Mouse (Mus musculus) liver, embryonic 12.5 days (tissue): ENCODE data around the gene Lelp1. TPM values are rescaled to one million over a fixed set of nuclear protein-coding genes. Genes with fewer than 3 reads are reported as not detected.

Source experiments
- ATAC-seq: fragments of 200-750 bp; cut with Nextera tagmentation; 2 replicates; pipeline ENCODE4 v1.8.0; 2017; ENCODE audit warnings: moderate number of reproducible peaks, mild to moderate bottlenecking, moderate library complexity
- H3K27ac ChIP-seq: fragments of 300-500 bp; sonication (generic); 2 replicates; pipeline ENCODE4 v1.5.1; 2016; ENCODE audit warnings: mild to moderate bottlenecking
- H3K27me3 ChIP-seq: fragments of 300-500 bp; sonication (generic); replicated peaks from 2 replicates; pipeline ENCODE4 v1.6.1; 2016; ENCODE audit warnings: mild to moderate bottlenecking, moderate library complexity
- H3K36me3 ChIP-seq: fragments of 300-500 bp; sonication (generic); 2 replicates; pipeline ENCODE4 v1.6.1; 2016; ENCODE audit warnings: mild to moderate bottlenecking, moderate library complexity
- H3K4me1 ChIP-seq: fragments of 300-500 bp; sonication (generic); 2 replicates; pipeline ENCODE4 v1.6.1; 2016
- H3K4me2 ChIP-seq: fragments of 300-500 bp; sonication (generic); 2 replicates; pipeline ENCODE4 v1.6.1; 2016; ENCODE audit warnings: mild to moderate bottlenecking, moderate library complexity
- H3K4me3 ChIP-seq: fragments of 300-500 bp; sonication (generic); 2 replicates; pipeline ENCODE4 v1.5.1; 2016; ENCODE audit warnings: mild to moderate bottlenecking, moderate library complexity
- H3K9ac ChIP-seq: fragments of 300-500 bp; sonication (generic); 2 replicates; pipeline ENCODE4 v1.6.1; 2016; ENCODE audit warnings: mild to moderate bottlenecking, moderate library complexity
- H3K9me3 ChIP-seq: fragments of 300-500 bp; sonication (generic); replicated peaks from 2 replicates; pipeline ENCODE4 v1.6.1; 2016; ENCODE audit warnings: mild to moderate bottlenecking, moderate library complexity
- WGBS: fragments of 180-500 bp; shearing (Covaris S2); methylation state at CpG from one replicate; pipeline ENCODE4 v1.1.7; 2016; ENCODE audit not compliant: insufficient replicate concordance; 5-methylcytosine and 5-hydroxymethylcytosine counted together
- polyA plus RNA-seq: library from polyadenylated mRNA; unstranded; fragments of >200 nt; fragmentation: Nextera tagmentation; extraction: Ambion mirVana; gene quantifications from 2 replicates; pipeline ENCODE4 v1.2.1, GENCODE M21; 2016

Gene Lelp1
- not detected in 2 replicates for polyA plus RNA-seq

DNA sequence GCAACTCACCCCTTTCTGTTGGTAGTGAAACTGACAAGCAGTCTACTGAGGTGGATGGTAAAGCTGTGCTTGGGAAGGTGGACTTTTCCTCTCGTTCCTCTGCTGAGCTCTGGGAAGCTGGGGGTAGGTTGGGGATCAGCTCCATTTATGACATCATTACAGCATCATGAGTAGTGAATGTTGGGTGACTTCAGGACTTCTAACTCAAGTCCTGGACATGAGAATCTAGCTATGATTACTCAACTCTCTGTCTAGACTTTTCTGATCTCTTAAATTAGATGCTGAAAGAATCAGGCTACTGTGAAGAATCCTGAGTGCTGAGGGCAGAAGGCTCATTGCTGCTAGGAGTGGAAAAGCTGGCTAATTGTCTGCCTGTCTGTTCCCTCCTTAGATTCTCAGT lies at the start of gene Lelp1:
Lelp1 (minus strand) TSS at position 101 of the 400 bp plus-strand sequence.
- ATAC-seq, result no peak
- 47% methylated on average over 1 of the region's 1 CpGs for WGBS

DNA sequence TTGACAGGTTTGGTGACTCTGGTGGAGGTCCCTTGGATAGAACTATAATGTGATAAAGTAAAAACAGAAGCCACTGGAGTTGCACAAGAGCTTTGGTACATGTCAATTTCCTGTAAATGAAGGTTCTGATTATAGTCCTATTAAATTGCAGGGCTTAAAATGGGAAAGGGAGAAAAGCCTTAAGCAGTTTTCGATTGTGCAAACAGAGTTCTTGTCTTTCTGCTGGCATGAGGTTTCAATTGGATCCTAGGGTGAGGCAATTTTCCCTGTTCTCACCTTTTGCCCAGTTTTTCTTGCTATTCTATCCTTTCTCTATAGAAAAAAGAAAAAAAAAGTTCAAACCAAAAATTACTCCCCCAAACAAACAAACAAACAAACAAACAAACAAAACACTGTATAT lies 34.3 kb upstream of the Lelp1 start:
- WGBS, result 48% methylated on average over 1 of the region's 1 CpGs
- no peak overlapping the region for H3K4me2 ChIP-seq
- no peaks in the 10 kb centered on the region for H3K4me1 ChIP-seq
- no peak overlapping the region for H3K9ac ChIP-seq
- no peaks in the 10 kb centered on the region for H3K27me3 ChIP-seq
- ATAC-seq, result no peak
- no peaks in the 10 kb centered on the region for H3K36me3 ChIP-seq
- no peak overlapping the region for H3K27ac ChIP-seq
- no peak overlapping the region for H3K4me3 ChIP-seq
- no peaks in the 10 kb centered on the region for H3K9me3 ChIP-seq

More for the DNA sequence above, at the start of gene Lelp1:
- Histone ChIP-seq H3K9me3 (no peaks in the 10 kb centered on the region), H3K4me1 (no peaks in the 10 kb centered on the region), H3K27me3 (no peaks in the 10 kb centered on the region), H3K9ac (no peak within 1 kb of the TSS), H3K27ac (no peak within 1 kb of the TSS), H3K36me3 (no peaks in the 10 kb centered on the region), H3K4me3 (no peak within 1 kb of the TSS), H3K4me2 (no peak within 1 kb of the TSS)

DNA sequence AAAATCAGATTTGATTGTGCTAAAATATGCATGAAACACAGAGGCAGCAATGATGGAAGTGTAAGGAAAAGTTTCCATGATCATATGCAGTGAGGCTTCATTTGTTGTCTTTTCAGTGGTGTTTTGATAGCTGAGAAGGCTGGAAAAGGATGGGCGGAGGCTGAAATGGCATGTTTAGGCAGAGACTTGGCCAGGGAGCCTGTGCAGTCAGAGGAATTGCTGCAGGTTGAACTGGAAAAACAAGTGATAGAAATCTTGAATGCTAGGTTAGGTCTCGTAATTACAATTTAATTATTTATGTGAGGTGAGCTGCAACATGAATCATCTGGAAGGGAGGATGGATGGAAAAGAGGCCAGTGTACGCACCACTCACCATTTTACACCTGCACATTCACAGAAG lies 27.3 kb upstream of the Lelp1 start:
- Histone ChIP-seq H3K27me3 (no peaks in the 10 kb centered on the region), H3K36me3 (no peaks in the 10 kb centered on the region), H3K9ac (no peak overlapping the region), H3K9me3 (no peaks in the 10 kb centered on the region), H3K4me1 (no peaks in the 10 kb centered on the region), H3K4me3 (no peak overlapping the region), H3K27ac (no peak overlapping the region), H3K4me2 (no peak overlapping the region)
- ATAC-seq, result no peak
- WGBS, result 71% methylated on average over 3 of the region's 3 CpGs

DNA sequence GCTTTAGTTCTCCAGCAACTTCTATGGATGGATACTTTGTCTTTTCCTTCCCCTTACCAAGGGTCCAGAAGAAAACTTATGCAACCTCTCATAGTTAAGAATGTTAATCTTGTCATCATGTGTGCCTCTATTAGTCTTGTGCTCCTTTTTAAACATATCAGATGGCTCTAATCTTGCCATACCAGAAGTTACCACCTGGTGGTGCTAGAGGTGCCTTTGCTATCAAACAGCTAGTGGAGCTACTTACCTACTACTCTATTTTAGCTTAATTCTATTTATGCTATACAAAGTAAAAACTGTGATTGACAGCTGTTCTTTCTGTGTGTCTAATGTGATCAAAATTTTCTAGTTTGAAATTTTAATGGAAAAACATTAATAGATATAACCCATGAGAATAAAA lies 10.8 kb upstream of the Lelp1 start:
- Histone ChIP-seq H3K9me3 (no peaks in the 10 kb centered on the region), H3K36me3 (no peaks in the 10 kb centered on the region), H3K27me3 (no peaks in the 10 kb centered on the region), H3K4me1 (no peaks in the 10 kb centered on the region), H3K9ac (no peak overlapping the region), H3K27ac (no peak overlapping the region), H3K4me3 (no peak overlapping the region), H3K4me2 (no peak overlapping the region)
- no peak for ATAC-seq

DNA sequence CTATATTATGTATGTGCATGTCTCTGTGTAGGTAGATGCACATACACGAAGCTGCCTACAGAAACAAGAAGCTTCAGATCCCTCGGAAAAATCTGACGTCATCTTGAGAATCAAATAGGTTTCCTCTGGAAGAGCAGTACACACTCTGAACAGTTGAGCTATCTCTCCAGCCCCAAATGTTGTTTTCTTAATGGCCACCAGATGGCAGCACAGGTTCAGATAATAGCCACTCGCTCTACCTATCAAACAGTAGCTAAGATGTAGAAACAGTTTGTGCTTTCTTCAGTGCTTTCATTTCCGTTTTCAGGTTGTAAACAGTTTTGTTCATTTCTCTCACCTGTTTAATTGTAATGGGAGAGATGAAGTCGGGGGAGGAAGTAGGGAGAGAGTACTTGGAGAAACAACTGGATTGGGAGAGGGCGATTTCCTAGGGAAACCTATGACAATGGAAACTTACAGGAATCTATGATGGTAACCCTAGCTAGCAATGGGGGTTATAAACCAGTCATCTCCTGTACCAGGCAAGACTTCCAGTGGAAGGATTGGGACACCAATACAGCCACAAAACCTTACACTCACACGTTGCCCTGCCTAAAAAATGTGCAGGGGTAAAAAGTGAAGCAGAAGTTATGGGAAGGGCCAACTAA lies 8.2 kb upstream of the Lelp1 start:
- Histone ChIP-seq H3K4me2 (no peak overlapping the region), H3K9ac (no peak overlapping the region), H3K9me3 (no peaks in the 10 kb centered on the region), H3K27me3 (no peaks in the 10 kb centered on the region), H3K36me3 (no peaks in the 10 kb centered on the region), H3K4me3 (no peak overlapping the region), H3K4me1 (no peaks in the 10 kb centered on the region), H3K27ac (no peak overlapping the region)
- no peak for ATAC-seq
- WGBS, result 19% methylated on average over 8 of the region's 8 CpGs

DNA sequence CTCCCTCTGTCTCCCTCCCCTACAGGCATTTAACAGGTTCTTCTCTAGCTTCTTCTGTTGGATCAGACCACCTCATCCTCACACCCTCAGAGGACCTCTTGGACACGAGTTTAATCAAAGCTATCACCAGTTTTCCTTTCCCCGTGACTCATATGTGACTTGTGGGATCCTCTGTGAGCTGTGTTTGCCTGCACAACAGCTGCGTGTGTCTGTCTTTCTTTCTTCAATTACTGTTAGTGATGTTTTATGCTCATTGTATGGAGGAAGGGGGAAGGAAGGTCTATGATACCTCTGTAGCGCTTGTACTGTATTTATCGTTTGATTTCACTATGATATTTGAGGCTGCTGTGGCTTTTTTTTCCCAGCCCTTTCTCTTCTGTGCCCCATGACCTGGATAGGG lies 5.4 kb upstream of the Lelp1 start:
- no peaks in the 10 kb centered on the region for H3K9me3 ChIP-seq
- no peaks in the 10 kb centered on the region for H3K4me1 ChIP-seq
- 59% methylated on average over 5 of the region's 5 CpGs for WGBS
- no peaks in the 10 kb centered on the region for H3K27me3 ChIP-seq
- no peak for ATAC-seq
- no peak overlapping the region for H3K9ac ChIP-seq
- no peak overlapping the region for H3K27ac ChIP-seq
- no peaks in the 10 kb centered on the region for H3K36me3 ChIP-seq
- H3K4me3 ChIP-seq, result no peak overlapping the region
- no peak overlapping the region for H3K4me2 ChIP-seq

DNA sequence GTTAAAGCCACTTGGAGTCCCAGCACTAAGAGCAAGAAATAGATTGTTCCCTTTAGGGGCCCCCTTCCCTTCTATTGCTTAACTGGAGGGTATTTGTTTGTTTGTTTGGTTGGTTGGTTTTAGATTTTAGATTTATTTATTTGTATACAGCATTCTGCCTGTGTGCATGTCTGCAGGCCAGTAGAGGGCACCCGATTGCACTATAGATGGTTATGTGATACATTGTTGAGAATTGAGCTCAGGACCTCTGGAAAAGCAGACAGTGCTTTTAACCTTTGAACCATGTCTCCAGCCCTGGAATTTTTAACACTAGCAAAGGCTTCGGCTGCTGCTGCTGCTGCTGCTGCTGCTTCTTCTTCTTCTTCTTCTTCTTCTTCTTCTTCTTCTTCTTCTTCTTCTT lies 4.9 kb upstream of the Lelp1 start:
- no peaks in the 10 kb centered on the region for H3K36me3 ChIP-seq
- no peak for ATAC-seq
- no peak overlapping the region for H3K4me2 ChIP-seq
- H3K27me3 ChIP-seq, result no peaks in the 10 kb centered on the region
- H3K27ac ChIP-seq, result no peak overlapping the region
- 37% methylated on average over 2 of the region's 2 CpGs for WGBS
- no peak overlapping the region for H3K9ac ChIP-seq
- no peaks in the 10 kb centered on the region for H3K4me1 ChIP-seq
- H3K4me3 ChIP-seq, result no peak overlapping the region
- H3K9me3 ChIP-seq, result no peaks in the 10 kb centered on the region

DNA sequence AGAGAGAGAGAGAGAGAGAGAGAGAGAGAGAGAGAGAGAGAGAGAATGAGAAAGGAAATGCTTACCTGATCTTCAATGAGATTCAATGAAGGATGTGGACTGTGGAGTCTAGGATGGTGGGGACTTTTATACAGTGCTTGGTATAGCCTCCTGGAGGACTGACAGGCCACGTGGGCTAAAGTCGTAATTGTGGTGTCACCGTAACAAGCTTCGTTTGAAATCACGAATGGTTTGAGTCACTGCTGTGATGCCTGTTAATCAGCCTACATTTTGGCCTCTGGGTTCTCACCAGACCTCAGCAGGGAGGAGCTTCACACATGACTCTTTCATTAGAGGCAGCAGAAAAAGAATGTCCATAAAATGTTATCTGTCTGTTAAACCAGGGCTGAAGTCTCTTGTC lies 18.7 kb downstream of the Lelp1 start, which contains the start of gene Prr9:
Prr9 (minus strand) TSS at position 101 of the 400 bp plus-strand sequence.
- Histone ChIP-seq H3K4me3 (no peak within 1 kb of the TSS), H3K9ac (no peak within 1 kb of the TSS), H3K27ac (no peak within 1 kb of the TSS), H3K4me2 (no peak within 1 kb of the TSS), H3K36me3 (no peaks in the 10 kb centered on the region), H3K9me3 (no peaks in the 10 kb centered on the region), H3K4me1 (no peaks in the 10 kb centered on the region), H3K27me3 (no peaks in the 10 kb centered on the region)
- whole genome bisulfite sequencing, result 61% methylated on average over 5 of the region's 5 CpGs
- ATAC-seq, result no peak

DNA sequence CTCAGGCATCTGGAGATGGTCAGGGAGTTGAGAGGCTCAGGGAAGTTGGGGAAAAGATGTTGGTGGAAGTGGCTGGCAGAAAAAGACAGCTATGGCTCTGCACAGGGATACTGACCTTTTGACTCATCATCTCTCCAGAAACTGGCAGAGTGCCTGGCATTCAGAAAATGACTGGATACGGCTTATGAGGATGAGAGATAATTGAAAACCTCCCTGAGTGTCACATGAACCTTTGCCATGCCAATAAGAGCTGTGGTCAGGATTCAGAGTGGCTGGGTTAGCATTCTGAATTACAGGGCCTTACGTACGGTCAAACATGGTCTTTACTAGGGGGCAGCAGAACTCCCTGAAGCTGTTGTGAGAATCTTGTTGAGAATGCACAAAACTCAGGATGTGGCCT lies 21.6 kb downstream of the Lelp1 start:
- Histone ChIP-seq H3K9me3 (no peaks in the 10 kb centered on the region), H3K4me3 (no peak overlapping the region), H3K4me1 (no peaks in the 10 kb centered on the region), H3K27ac (no peak overlapping the region), H3K27me3 (no peaks in the 10 kb centered on the region), H3K36me3 (no peaks in the 10 kb centered on the region), H3K4me2 (no peak overlapping the region), H3K9ac (no peak overlapping the region)
- ATAC-seq, result no peak
- WGBS, result 59% methylated on average over 3 of the region's 3 CpGs

DNA sequence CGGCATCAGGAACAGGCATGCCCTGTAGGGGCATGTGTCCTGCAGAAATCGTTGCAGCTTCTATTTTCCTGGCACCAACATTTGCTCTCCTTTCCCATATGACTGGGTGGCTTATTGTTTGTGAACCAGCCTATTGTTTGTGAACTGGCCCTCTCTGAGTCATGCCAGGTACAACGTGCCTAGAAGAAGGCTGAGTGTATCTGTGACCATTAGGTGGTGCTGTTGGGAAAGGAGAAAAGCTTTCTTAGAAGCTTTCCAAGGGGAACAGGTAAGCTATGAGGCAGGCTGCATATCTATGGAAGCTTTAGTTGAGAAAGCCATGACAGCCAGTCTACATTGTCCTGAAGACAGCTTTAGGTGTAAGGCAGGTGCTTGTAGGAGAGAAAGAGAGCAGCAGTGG lies 24.6 kb downstream of the Lelp1 start:
- Histone ChIP-seq H3K9me3 (no peaks in the 10 kb centered on the region), H3K27ac (no peak overlapping the region), H3K36me3 (no peaks in the 10 kb centered on the region), H3K4me3 (no peak overlapping the region), H3K4me2 (no peak overlapping the region), H3K27me3 (no peaks in the 10 kb centered on the region), H3K9ac (no peak overlapping the region), H3K4me1 (no peaks in the 10 kb centered on the region)
- 27% methylated on average over 3 of the region's 3 CpGs for WGBS
- no peak for ATAC-seq

DNA sequence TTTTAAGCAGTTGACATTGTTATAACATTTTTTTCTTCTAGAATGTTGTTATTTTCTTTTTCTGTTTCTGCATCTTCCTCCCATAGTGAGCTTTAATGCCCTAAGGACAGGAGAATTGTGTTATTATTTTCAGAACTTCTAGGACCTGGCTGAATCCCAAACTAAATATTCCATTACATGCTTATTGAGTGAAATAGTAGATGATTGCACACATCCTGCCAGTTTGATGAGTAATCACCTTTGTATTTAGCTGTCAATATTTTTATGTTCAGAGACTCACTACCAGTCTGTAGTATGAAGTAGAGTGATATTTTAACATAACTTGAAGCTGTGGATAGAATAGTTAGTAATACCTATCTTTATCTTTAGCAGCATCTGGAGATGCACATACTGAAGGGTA lies 31.0 kb downstream of the Lelp1 start:
- Histone ChIP-seq H3K9me3 (no peaks in the 10 kb centered on the region), H3K9ac (no peak overlapping the region), H3K27me3 (no peaks in the 10 kb centered on the region), H3K36me3 (no peaks in the 10 kb centered on the region), H3K4me2 (no peak overlapping the region), H3K4me1 (no peaks in the 10 kb centered on the region), H3K4me3 (no peak overlapping the region), H3K27ac (no peak overlapping the region)
- ATAC-seq, result no peak

DNA sequence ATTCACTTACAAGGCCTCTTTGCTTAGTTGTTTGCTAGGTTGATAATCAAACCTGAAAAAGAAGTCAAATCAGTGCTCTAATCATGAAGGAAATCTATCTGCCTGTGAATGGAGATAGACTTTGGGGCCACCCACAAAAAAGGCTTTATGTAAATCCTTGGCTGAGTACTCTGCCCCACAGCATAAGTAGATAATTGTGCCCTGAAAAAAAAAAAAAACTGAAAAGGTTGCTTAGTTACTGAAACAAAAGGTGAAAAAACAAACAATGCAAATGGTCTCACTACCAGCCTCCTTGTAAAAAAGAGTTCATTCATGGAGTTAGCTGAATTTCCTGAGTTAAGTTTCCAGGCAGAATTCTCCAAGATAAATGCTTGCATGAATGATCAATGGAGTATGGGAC lies 31.8 kb downstream of the Lelp1 start:
- Histone ChIP-seq H3K9ac (no peak overlapping the region), H3K27me3 (no peaks in the 10 kb centered on the region), H3K4me3 (no peak overlapping the region), H3K4me2 (no peak overlapping the region), H3K9me3 (no peaks in the 10 kb centered on the region), H3K4me1 (no peaks in the 10 kb centered on the region), H3K27ac (no peak overlapping the region), H3K36me3 (no peaks in the 10 kb centered on the region)
- ATAC-seq, result no peak

DNA sequence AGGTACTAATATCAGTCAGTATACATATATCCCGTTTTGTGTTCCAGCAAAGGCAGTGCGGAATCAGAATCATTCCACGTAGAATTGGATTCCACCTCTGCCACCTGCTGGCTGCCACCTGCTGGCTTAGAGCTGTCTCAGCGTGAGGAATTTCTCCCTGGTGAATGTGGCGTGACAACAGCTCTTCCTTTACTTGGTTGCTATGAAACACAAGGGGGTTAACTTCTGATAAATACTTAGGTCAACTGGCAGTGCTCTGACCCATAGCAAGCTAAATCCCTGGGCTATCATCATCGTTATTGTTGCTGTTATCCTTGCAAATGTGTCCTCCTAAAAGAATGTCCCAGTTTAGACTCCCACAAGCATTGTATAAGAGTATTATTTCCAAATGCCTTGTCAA lies 36.0 kb downstream of the Lelp1 start:
- H3K4me2 ChIP-seq, result no peak overlapping the region
- WGBS, result 9% methylated on average over 6 of the region's 6 CpGs
- H3K27ac ChIP-seq, result no peak overlapping the region
- H3K9me3 ChIP-seq, result no peaks in the 10 kb centered on the region
- no peak for ATAC-seq
- H3K27me3 ChIP-seq, result no peaks in the 10 kb centered on the region
- H3K9ac ChIP-seq, result no peak overlapping the region
- no peaks in the 10 kb centered on the region for H3K36me3 ChIP-seq
- no peaks in the 10 kb centered on the region for H3K4me1 ChIP-seq
- no peak overlapping the region for H3K4me3 ChIP-seq
